ENCODE assay signal across 16 mouse cellular contexts in genomic region chr13:117018676-117019075, GRCm38 (mm10).
"Had no signal": no experiment of that assay in that cellular context is flagged by ENCODE, and none has a peak within 500 bp of the region (broad histone marks: within the 10 kb centered on the region; RNA-seq: fewer than 3 reads in every experiment).

No protein-coding gene starts in this region.

- ATAC-seq: midbrain, embryonic 16.5 days had no signal

- H3K27ac ChIP-seq: kidney, postnatal 0 days; layer of hippocampus, adult 2 months; limb, embryonic 13.5 days; liver, embryonic 14.5 days; lung, embryonic 15.5 days; midbrain, embryonic 12.5 days; neural tube, embryonic 13.5 days had no signal

- DNase-seq: kidney, adult 11 months; kidney, adult 9 months; kidney, postnatal 4 days; retina, postnatal 1 day; right cerebral cortex, postnatal 4 days; spleen, adult 18-20 months; thymus, adult 18-20 months; thymus, postnatal 25 days had no signal

- H3K27me3 ChIP-seq: limb, embryonic 13.5 days; lung, embryonic 15.5 days; midbrain, embryonic 12.5 days; neural tube, embryonic 13.5 days had no signal

- H3K9ac ChIP-seq: limb, embryonic 13.5 days; liver, embryonic 14.5 days; lung, embryonic 15.5 days; midbrain, embryonic 12.5 days; neural tube, embryonic 13.5 days had no signal

- H3K4me3 ChIP-seq: layer of hippocampus, adult 2 months; limb, embryonic 13.5 days; lung, embryonic 15.5 days; midbrain, embryonic 12.5 days; neural tube, embryonic 13.5 days had no signal

- H3K4me2 ChIP-seq: limb, embryonic 13.5 days; lung, embryonic 15.5 days; midbrain, embryonic 12.5 days; neural tube, embryonic 13.5 days had no signal

- H3K36me3 ChIP-seq: limb, embryonic 13.5 days; lung, embryonic 15.5 days; midbrain, embryonic 12.5 days; neural tube, embryonic 13.5 days had no signal

- H3K9me3 ChIP-seq: limb, embryonic 13.5 days; lung, embryonic 15.5 days; midbrain, embryonic 12.5 days; neural tube, embryonic 13.5 days had no signal
